Mouse (Mus musculus): ENCODE data around the gene Snf8. TPM values are rescaled to one million over a fixed set of nuclear protein-coding genes. Genes with fewer than 3 reads are reported as not detected.

Snf8 gene
- polyA plus RNA-seq, 1 experiment from 2014 or later, result 92.6 TPM

DNA sequence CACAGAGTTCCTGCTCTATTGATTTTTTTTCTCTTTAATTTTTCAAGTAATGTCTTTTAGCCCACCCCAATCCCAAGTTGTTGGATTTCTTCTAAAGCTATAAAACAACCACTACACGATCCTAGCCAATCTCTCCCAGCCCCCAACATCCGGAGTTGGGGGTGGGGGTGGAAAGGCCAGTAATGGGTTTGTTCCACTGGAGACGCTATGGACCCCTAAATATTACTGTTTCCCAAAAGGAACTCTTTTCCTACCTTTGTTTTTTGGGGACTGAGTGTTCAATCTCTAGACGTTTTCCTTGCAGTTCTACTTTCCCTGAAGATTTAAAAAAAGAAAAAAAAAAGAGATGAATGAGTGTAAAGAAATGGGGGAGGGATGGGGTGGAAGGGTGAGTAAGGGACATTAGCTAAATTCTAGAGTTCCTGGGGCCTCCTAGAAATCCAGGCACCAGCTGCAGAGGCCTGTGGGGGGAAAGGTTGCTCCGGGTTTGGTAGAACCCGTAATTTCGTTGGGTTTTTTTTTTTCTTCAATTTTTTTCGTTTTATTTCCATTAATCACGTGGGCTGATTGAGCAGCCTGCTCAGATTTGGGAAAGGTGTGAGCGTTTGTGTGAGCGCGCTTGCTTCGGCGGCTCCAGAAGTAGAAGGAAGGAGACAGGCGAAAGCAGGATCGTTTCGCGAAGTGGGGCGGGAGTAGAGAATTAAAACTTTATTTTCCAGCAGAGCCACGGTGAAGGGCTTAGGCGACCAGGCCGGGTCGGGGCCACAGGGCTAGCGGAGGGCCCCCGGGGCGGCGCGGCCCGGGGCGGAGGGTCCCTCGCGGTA lies 30.5 kb upstream of the Snf8 start:
- peak overlapping the region; percentile 92 for H3K4me2 ChIP-seq (ENCODE audit: low read depth, low read length)
- H3K27me3 ChIP-seq (ENCODE audit: control insufficient read depth, insufficient read depth, low read length), result 0 out of 2 replicates have a peak, but pooled peaks cover 3% of the 10 kb centered on the region
- H3K9ac ChIP-seq (ENCODE audit: low read length), result peak overlapping the region; percentile 96
- ATAC-seq (ENCODE audit: insufficient read depth, low FRiP score), result no peak
- H3K4me1 ChIP-seq (ENCODE audit: control insufficient read depth, insufficient read depth, low read length), result peaks cover 30% of the 10 kb centered on the region
- no peaks in the 10 kb centered on the region for H3K9me3 ChIP-seq (replicated peaks; ENCODE audit: control insufficient read depth, low read length)
- peak overlapping the region; percentile 84 for H3K4me3 ChIP-seq (replicated peaks; ENCODE audit: low read length)
- peak overlapping the region; percentile 92 for H3K27ac ChIP-seq (ENCODE audit: low read length)
- WGBS, result 1% methylated on average over 32 of the region's 32 CpGs
- H3K36me3 ChIP-seq (ENCODE audit: control insufficient read depth, insufficient read depth, low read length), result no peaks in the 10 kb centered on the region

DNA sequence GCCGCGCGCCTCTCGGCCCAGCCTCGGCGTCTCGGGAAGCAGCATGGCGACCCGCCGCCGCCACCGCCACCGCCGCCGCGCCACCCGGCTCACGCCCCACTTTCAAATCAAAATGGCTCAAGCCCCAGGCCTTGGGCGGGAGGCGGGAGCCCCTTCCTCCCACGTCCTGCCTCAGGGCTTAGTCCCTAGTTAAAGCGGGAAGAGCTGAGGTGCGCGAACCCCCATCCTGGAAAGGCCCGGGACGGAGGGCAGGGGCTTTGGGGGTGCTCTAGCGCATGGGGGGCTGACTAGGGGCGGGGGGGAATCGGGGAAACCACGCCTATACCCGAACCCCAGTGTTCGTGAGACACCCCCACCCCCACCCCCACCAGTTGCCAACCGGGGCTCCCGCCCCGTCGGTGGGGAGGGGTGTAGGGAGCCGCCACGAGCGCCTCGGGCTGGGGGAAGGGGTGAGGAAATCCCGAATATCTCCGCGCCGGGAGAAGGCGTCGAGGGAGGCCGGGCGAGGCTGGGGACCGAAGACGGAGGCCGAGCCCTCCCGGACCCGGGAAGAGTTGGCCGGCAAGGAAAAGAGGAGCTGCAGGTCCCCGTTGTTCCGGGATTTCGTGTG lies 29.8 kb upstream of the Snf8 start:
- peak overlapping the region; percentile 92 for H3K27ac ChIP-seq (ENCODE audit: low read length)
- H3K9ac ChIP-seq (ENCODE audit: low read length), result peak overlapping the region; percentile 96
- H3K4me3 ChIP-seq (replicated peaks; ENCODE audit: low read length), result peak overlapping the region; percentile 84
- ATAC-seq (ENCODE audit: insufficient read depth, low FRiP score), result peak; percentile 57
- H3K27me3 ChIP-seq (ENCODE audit: control insufficient read depth, insufficient read depth, low read length), result 0 out of 2 replicates have a peak, but pooled peaks cover 3% of the 10 kb centered on the region
- WGBS, result under 1% methylated on average over 54 of the region's 57 CpGs
- H3K9me3 ChIP-seq (replicated peaks; ENCODE audit: control insufficient read depth, low read length), result no peaks in the 10 kb centered on the region
- peaks cover 30% of the 10 kb centered on the region for H3K4me1 ChIP-seq (ENCODE audit: control insufficient read depth, insufficient read depth, low read length)
- H3K36me3 ChIP-seq (ENCODE audit: control insufficient read depth, insufficient read depth, low read length), result no peaks in the 10 kb centered on the region
- H3K4me2 ChIP-seq (ENCODE audit: low read depth, low read length), result peak overlapping the region; percentile 92

DNA sequence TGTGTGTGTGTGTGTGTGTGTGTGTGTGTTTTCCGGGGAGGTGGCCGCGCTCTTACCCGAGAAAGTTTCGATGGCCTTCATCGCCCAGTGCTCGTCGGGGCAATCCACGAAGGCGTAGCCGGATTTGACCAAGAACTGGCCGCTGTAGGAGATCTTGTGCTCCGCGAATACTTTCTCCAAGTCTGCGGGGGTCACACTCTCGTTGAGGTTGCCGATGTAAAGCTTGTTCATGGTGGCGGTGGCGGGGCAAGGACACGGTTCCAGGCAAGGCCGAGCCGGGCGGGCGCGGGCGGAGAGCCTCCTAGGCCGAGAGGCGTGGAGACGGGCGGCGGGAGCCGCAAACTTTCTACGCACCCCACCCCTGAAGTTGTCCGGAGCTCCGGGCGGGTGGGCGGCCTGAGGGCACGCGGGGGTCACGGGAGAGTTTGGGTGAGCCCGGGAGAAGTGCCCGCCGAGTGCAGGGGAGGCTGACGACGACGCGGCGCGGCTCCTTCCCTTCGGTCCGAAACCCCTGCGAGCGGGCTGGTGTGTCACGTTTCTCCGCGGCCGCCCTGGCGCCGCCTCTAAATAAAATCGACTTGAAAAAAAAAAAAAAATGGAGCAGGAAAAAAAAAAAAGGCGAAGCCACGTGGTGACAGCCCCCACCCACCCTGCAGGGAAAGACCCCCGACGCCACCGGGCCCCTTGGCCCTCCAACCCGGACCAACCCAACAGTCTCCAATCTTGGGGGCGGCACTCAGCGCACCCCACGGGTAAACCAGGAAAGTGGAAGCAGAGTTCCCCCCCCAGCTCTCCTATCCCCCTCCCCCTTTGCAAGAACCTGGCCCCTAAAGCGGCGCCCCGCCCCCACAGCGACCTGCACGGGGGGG lies 29.0 kb upstream of the Snf8 start, which contains the start of gene Igf2bp1:
Gene Igf2bp1, minus strand, starts transcription at position 538 of the 869 bp plus-strand sequence.
- H3K9ac ChIP-seq (ENCODE audit: low read length), result peak within 1 kb of the TSS; percentile 96
- H3K36me3 ChIP-seq (ENCODE audit: control insufficient read depth, insufficient read depth, low read length), result no peaks in the 10 kb centered on the region
- H3K27me3 ChIP-seq (ENCODE audit: control insufficient read depth, insufficient read depth, low read length), result 0 out of 2 replicates have a peak, but pooled peaks cover 3% of the 10 kb centered on the region
- peaks cover 30% of the 10 kb centered on the region for H3K4me1 ChIP-seq (ENCODE audit: control insufficient read depth, insufficient read depth, low read length)
- no peaks in the 10 kb centered on the region for H3K9me3 ChIP-seq (replicated peaks; ENCODE audit: control insufficient read depth, low read length)
- H3K4me3 ChIP-seq (replicated peaks; ENCODE audit: low read length), result peak within 1 kb of the TSS; percentile 84
- H3K27ac ChIP-seq (ENCODE audit: low read length), result peak within 1 kb of the TSS; percentile 92
- peak; percentile 61; the same call in 1 of the 2 replicates for ATAC-seq (ENCODE audit: insufficient read depth, low FRiP score)
- peak within 1 kb of the TSS; percentile 92 for H3K4me2 ChIP-seq (ENCODE audit: low read depth, low read length)
- under 1% methylated on average over 68 of the region's 74 CpGs for WGBS

DNA sequence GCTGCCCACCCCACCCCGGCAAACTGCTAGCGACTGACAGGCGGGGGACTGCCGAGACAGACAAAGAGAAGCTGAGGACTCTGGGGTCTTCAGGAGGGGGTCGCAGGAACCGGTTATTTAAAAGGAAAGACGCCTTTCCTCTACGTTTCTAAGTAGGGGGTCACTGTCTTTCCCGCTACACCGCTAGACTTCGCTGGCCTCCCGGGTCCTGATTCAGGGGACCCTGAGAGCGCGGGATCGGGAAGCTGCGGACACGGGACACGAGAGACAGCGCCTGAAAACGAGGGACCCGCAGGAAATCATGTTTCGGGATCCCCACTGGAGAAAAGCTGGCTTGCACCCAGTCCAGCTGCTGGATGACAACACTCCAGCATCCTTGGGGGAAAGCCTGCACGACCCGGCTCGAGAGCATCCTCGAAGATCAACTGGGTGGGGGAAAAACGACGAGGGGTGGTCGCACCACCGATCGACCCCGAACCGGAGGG lies 28.3 kb upstream of the Snf8 start:
- Histone ChIP-seq H3K9me3 (replicated peaks; ENCODE audit: control insufficient read depth, low read length) (no peaks in the 10 kb centered on the region), H3K27me3 (ENCODE audit: control insufficient read depth, insufficient read depth, low read length) (peaks cover 6% of the 10 kb centered on the region; the same call in 1 of the 2 replicates), H3K9ac (ENCODE audit: low read length) (peak overlapping the region; percentile 96), H3K36me3 (ENCODE audit: control insufficient read depth, insufficient read depth, low read length) (no peaks in the 10 kb centered on the region), H3K4me3 (replicated peaks; ENCODE audit: low read length) (peak overlapping the region; percentile 84), H3K27ac (ENCODE audit: low read length) (peak overlapping the region; percentile 26; the same call in 1 of the 2 replicates), H3K4me1 (ENCODE audit: control insufficient read depth, insufficient read depth, low read length) (peaks cover 29% of the 10 kb centered on the region), H3K4me2 (ENCODE audit: low read depth, low read length) (peak overlapping the region; percentile 92)
- 0 out of 2 replicates have a peak, but pooled peaks have one; percentile 2 for ATAC-seq (ENCODE audit: insufficient read depth, low FRiP score)
- under 1% methylated on average over 33 of the region's 33 CpGs for WGBS

DNA sequence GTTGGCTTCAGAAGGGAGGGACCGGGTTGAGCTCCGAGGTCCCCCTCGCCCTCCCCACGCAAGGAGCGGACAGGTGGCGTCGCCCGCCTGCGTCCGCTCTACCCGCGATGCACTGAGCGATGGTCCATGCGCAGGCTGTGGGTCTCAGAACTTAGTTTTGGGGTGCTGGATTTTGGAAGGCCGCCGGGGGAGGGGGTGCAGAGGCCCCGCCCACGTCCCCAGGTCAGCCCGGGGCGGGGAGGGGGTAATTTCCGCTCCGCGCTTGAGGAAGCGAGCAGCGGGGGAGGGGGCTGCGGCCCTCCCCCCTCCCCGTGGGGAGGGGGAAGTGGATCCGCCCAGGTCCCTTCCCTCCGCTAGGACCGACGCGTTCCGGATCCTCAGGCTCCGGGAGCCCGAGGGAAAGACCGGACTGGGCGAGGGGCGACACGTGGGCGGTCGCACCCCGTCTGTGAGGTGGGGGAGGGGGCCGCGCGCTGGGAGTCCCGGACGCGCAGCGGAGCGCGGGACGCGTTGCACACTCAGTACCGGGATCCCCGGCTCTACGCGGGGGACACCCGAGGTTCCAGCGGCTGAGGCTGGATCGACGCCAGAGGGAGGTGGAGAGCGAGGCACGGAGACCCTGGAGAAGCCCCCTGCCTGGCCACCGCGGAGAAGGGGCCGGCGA lies 27.7 kb upstream of the Snf8 start:
- WGBS, result 0% methylated on average over 61 of the region's 67 CpGs
- peaks cover 6% of the 10 kb centered on the region; the same call in 1 of the 2 replicates for H3K27me3 ChIP-seq (ENCODE audit: control insufficient read depth, insufficient read depth, low read length)
- no peaks in the 10 kb centered on the region for H3K36me3 ChIP-seq (ENCODE audit: control insufficient read depth, insufficient read depth, low read length)
- peak overlapping the region; percentile 92 for H3K4me2 ChIP-seq (ENCODE audit: low read depth, low read length)
- H3K4me1 ChIP-seq (ENCODE audit: control insufficient read depth, insufficient read depth, low read length), result peaks cover 23% of the 10 kb centered on the region
- H3K9me3 ChIP-seq (replicated peaks; ENCODE audit: control insufficient read depth, low read length), result no peaks in the 10 kb centered on the region
- H3K27ac ChIP-seq (ENCODE audit: low read length), result no peak overlapping the region; the same call in 1 of the 2 replicates
- peak overlapping the region; percentile 84 for H3K4me3 ChIP-seq (replicated peaks; ENCODE audit: low read length)
- peak; percentile 22; the same call in 1 of the 2 replicates for ATAC-seq (ENCODE audit: insufficient read depth, low FRiP score)
- peak overlapping the region; percentile 96 for H3K9ac ChIP-seq (ENCODE audit: low read length)

DNA sequence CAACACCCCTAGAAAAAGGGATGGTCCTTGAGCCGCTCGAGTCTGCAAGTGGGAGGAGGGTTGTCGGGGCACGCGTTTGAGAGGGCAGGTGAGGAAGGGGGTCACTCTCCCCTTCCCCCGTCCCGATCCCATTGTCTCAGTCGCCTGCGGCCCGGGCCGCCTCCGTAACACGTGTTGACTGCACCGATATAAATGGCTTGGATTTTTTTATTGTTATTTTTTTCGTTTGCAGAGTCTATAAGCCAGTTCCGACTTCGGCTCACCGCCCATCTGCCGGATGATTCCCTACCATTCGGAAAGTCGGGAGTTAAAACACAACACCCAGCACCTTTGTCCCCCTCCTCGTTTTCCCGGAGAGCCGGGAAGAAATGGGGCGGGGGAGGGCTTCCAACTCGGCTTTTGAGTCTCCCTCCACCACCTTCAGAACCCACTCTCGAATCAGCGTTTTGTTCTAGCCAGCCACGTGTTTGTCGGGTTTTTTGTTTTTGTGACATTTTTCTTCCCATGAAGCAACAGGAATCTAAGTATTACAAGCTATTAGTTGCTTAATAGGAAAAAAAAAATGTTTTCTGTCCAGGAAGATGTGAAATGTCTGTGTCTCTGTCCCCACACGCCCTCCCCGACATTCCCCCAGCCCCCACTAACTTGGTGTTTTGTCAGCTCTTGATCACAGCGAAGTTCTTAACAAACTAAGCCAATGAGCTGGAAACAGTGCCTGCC lies 27.0 kb upstream of the Snf8 start:
- H3K36me3 ChIP-seq (ENCODE audit: control insufficient read depth, insufficient read depth, low read length), result no peaks in the 10 kb centered on the region
- H3K4me3 ChIP-seq (replicated peaks; ENCODE audit: low read length), result peak overlapping the region; percentile 84
- ATAC-seq (ENCODE audit: insufficient read depth, low FRiP score), result no peak
- H3K27me3 ChIP-seq (ENCODE audit: control insufficient read depth, insufficient read depth, low read length), result peaks cover 6% of the 10 kb centered on the region; the same call in 1 of the 2 replicates
- H3K27ac ChIP-seq (ENCODE audit: low read length), result no peak overlapping the region
- H3K9me3 ChIP-seq (replicated peaks; ENCODE audit: control insufficient read depth, low read length), result no peaks in the 10 kb centered on the region
- WGBS, result 1% methylated on average over 33 of the region's 33 CpGs
- peak overlapping the region; percentile 92 for H3K4me2 ChIP-seq (ENCODE audit: low read depth, low read length)
- peaks cover 22% of the 10 kb centered on the region for H3K4me1 ChIP-seq (ENCODE audit: control insufficient read depth, insufficient read depth, low read length)
- peak overlapping the region; percentile 96 for H3K9ac ChIP-seq (ENCODE audit: low read length)

DNA sequence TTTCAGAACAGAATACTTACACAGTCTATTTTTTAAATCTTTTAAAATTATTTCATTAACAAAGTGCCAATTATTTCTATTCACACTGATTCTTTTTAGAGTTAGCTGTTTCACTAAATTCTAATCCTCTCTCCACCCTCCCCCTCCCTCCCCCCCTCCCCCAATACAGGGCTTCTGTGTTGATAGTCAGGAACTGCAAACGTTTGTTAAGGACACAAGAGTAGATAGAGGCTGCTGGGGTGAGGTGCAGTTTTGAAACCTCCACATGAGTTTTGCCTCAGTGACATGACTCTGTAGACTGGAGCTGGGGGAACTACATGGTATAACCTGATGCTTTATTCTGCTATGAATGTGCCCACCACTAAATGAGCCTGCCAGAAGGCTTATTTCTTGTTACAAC lies 25.9 kb upstream of the Snf8 start:
- ATAC-seq (ENCODE audit: insufficient read depth, low FRiP score), result no peak
- H3K4me2 ChIP-seq (ENCODE audit: low read depth, low read length), result no peak overlapping the region
- WGBS, result 20% methylated on average over 1 of the region's 1 CpGs

More for the DNA sequence above, 25.9 kb upstream of the Snf8 start:
- no peak overlapping the region for H3K4me3 ChIP-seq (replicated peaks; ENCODE audit: low read length)
- H3K27ac ChIP-seq (ENCODE audit: low read length), result no peak overlapping the region
- H3K9me3 ChIP-seq (replicated peaks; ENCODE audit: control insufficient read depth, low read length), result no peaks in the 10 kb centered on the region
- H3K9ac ChIP-seq (ENCODE audit: low read length), result no peak overlapping the region
- H3K36me3 ChIP-seq (ENCODE audit: control insufficient read depth, insufficient read depth, low read length), result no peaks in the 10 kb centered on the region
- H3K27me3 ChIP-seq (ENCODE audit: control insufficient read depth, insufficient read depth, low read length), result peaks cover 10% of the 10 kb centered on the region; the same call in 1 of the 2 replicates
- peaks cover 15% of the 10 kb centered on the region for H3K4me1 ChIP-seq (ENCODE audit: control insufficient read depth, insufficient read depth, low read length)
